Mouse (Mus musculus) hematopoietic stem cell, adult 5-6 weeks (primary cell): ENCODE data around the gene Vps37c. TPM values are rescaled to one million over a fixed set of nuclear protein-coding genes. Genes with fewer than 3 reads are reported as not detected.

Experiments used
- ATAC-seq, 2 experiments: fragments of 125-278 bp in 1 of 2; replicated peaks in 1 of 2; 2 replicates each; pipeline ENCODE4 v1.8.0; 2016 to 2017; ENCODE audit warnings: inconsistent platforms in 2 of 2, mild to moderate bottlenecking in 2 of 2, moderate number of reproducible peaks in 2 of 2, low read depth in 1 of 2, moderate TSS enrichment in 1 of 2; ENCODE audit not compliant: low FRiP score in 2 of 2, poor library complexity in 2 of 2, severe bottlenecking in 2 of 2, insufficient read depth in 1 of 2, low TSS enrichment in 1 of 2
- total RNA-seq: library from RNA; stranded (forward); fragments of 172-1452, 232-1000 nt; gene quantifications from 2 replicates; pipeline ENCODE4 v1.2.3, GENCODE M21; 2017

Gene Vps37c
- total RNA-seq, 1 experiment from 2014 or later, result 11.7 TPM

- ATAC-seq, result no peak
These were observed 18.7 kb downstream of the Vps37c start for GRCm38 (mm10) chr19:10707087-10707875.

GRCm38 (mm10) chr19:10707881-10708280 is 19.3 kb downstream of the Vps37c start:
- ATAC-seq, result no peak

GRCm38 (mm10) chr19:10708900-10709299 is 20.4 kb downstream of the Vps37c start:
- no peak for ATAC-seq

GRCm38 (mm10) chr19:10709360-10710087 is 21.0 kb downstream of the Vps37c start:
- peak; percentile 63 to 75 for ATAC-seq

GRCm38 (mm10) chr19:10710088-10710511 is 21.6 kb downstream of the Vps37c start:
- ATAC-seq, result peak; percentile 84 to 90

- no peak for ATAC-seq
These were observed 22.2 kb downstream of the Vps37c start for GRCm38 (mm10) chr19:10710751-10711150.

- no peak for ATAC-seq
These were observed 23.7 kb downstream of the Vps37c start for GRCm38 (mm10) chr19:10712194-10712593.

GRCm38 (mm10) chr19:10712646-10713045 is 24.1 kb downstream of the Vps37c start:
- ATAC-seq, result no peak

GRCm38 (mm10) chr19:10713551-10713950 is 25.0 kb downstream of the Vps37c start:
- no peak for ATAC-seq

GRCm38 (mm10) chr19:10714168-10714567 is 25.6 kb downstream of the Vps37c start:
- ATAC-seq, result no peak

GRCm38 (mm10) chr19:10714682-10715475 is 26.3 kb downstream of the Vps37c start:
- no peak for ATAC-seq

GRCm38 (mm10) chr19:10715476-10715875 is 26.9 kb downstream of the Vps37c start:
- 0 out of 4 replicates have a peak, but pooled peaks of 1 of the 2 experiments have one; percentile 11 for ATAC-seq

- ATAC-seq, result no peak
These were observed 29.8 kb downstream of the Vps37c start for GRCm38 (mm10) chr19:10718251-10718775.

GRCm38 (mm10) chr19:10719751-10720150 is 31.2 kb downstream of the Vps37c start:
- ATAC-seq, result no peak

- ATAC-seq, result no peak
These were observed 32.0 kb downstream of the Vps37c start for GRCm38 (mm10) chr19:10720524-10720923.

- ATAC-seq, result peak; percentile 51 to 70
These were observed 32.5 kb downstream of the Vps37c start for GRCm38 (mm10) chr19:10721064-10721463.

- no peak for ATAC-seq
These were observed 34.5 kb downstream of the Vps37c start for GRCm38 (mm10) chr19:10723084-10723483.
